Mouse (Mus musculus) neural tube, embryonic 11.5 days (tissue): Measurements from ENCODE around the gene Kcnc1. TPM values are rescaled to one million over a fixed set of nuclear protein-coding genes. Genes with fewer than 3 reads are reported as not detected.

ENCODE experiments used
- ATAC-seq: fragments of 200-750 bp; cut with Nextera tagmentation; 2 replicates; pipeline ENCODE4 v1.8.0; 2017; ENCODE audit warnings: moderate number of reproducible peaks, mild to moderate bottlenecking, moderate TSS enrichment, moderate library complexity; ENCODE audit not compliant: insufficient read depth, low FRiP score, low TSS enrichment
- DNase-seq: peaks from one replicate; pipeline ENCODE4 v3.0.0-alpha.2; 2015; ENCODE audit warnings: low spot score
- H3K27ac ChIP-seq: fragments of 300-500 bp; sonication (generic); 2 replicates; pipeline ENCODE4 v1.5.1; 2014; ENCODE audit warnings: low read depth, mild to moderate bottlenecking, low read length
- H3K27me3 ChIP-seq: fragments of 300-500 bp; sonication (generic); 2 replicates; pipeline ENCODE4 v1.6.1; 2014; ENCODE audit warnings: mild to moderate bottlenecking, low read length, mixed read lengths; ENCODE audit not compliant: control insufficient read depth, insufficient read depth
- H3K36me3 ChIP-seq: fragments of 300-500 bp; sonication (generic); 2 replicates; pipeline ENCODE4 v1.6.1; 2014; ENCODE audit warnings: mild to moderate bottlenecking, low read length, moderate library complexity, mixed read lengths; ENCODE audit not compliant: control insufficient read depth, insufficient read depth
- H3K4me1 ChIP-seq: fragments of 300-500 bp; sonication (generic); 2 replicates; pipeline ENCODE4 v1.6.1; 2014; ENCODE audit warnings: low read length, mixed read lengths; ENCODE audit not compliant: control insufficient read depth, insufficient read depth
- H3K4me2 ChIP-seq: fragments of 300-500 bp; sonication (generic); 2 replicates; pipeline ENCODE4 v1.6.1; 2014; ENCODE audit warnings: low read depth, mild to moderate bottlenecking, moderate library complexity
- H3K4me3 ChIP-seq: fragments of 300-500 bp; sonication (generic); 2 replicates; pipeline ENCODE4 v1.5.1; 2014; ENCODE audit warnings: low read depth, low read length
- H3K9ac ChIP-seq: fragments of 300-500 bp; sonication (generic); 2 replicates; pipeline ENCODE4 v1.6.1; 2014; ENCODE audit warnings: mild to moderate bottlenecking, low read length
- H3K9me3 ChIP-seq: fragments of 300-500 bp; sonication (generic); 2 replicates; pipeline ENCODE4 v1.6.1; 2016; ENCODE audit warnings: low read length; ENCODE audit not compliant: control insufficient read depth
- WGBS: fragments of 180-500 bp; shearing (Covaris S2); extraction: QIAGEN DNeasy Blood & Tissue Kit; methylation state at CpG from one replicate; pipeline ENCODE4 v1.1.7; 2014; 5-methylcytosine and 5-hydroxymethylcytosine counted together
- polyA plus RNA-seq: library from polyadenylated mRNA; unstranded; fragments of >200 nt; fragmentation: Nextera tagmentation; extraction: Ambion mirVana; gene quantifications from 2 replicates; pipeline ENCODE4 v1.2.1, GENCODE M21; 2014

Gene Kcnc1
- polyA plus RNA-seq, 1 experiment from 2014 or later, result 3.7 TPM

- no peaks in the 10 kb centered on the region for H3K4me1 ChIP-seq
- no peaks in the 10 kb centered on the region for H3K9me3 ChIP-seq
- ATAC-seq (no peak), DNase-seq (no peak)
- no peak overlapping the region for H3K4me3 ChIP-seq
- 96% methylated on average over 1 of the region's 1 CpGs for WGBS
- no peaks in the 10 kb centered on the region for H3K27me3 ChIP-seq
- no peak overlapping the region for H3K9ac ChIP-seq
- H3K36me3 ChIP-seq, result no peaks in the 10 kb centered on the region
- H3K4me2 ChIP-seq, result no peak overlapping the region
- no peak overlapping the region for H3K27ac ChIP-seq
These were observed 30.5 kb upstream of the Kcnc1 start for GRCm38 (mm10) chr7:46365810-46366209.

GRCm38 (mm10) chr7:46371104-46371503, 25.2 kb upstream of the Kcnc1 start:
- no peaks in the 10 kb centered on the region for H3K36me3 ChIP-seq
- peaks cover 22% of the 10 kb centered on the region for H3K27me3 ChIP-seq
- H3K9me3 ChIP-seq, result no peaks in the 10 kb centered on the region
- DNase-seq (no peak), ATAC-seq (no peak)
- H3K4me1 ChIP-seq, result no peaks in the 10 kb centered on the region
- no peak overlapping the region for H3K4me3 ChIP-seq
- H3K27ac ChIP-seq, result no peak overlapping the region
- no peak overlapping the region for H3K9ac ChIP-seq
- H3K4me2 ChIP-seq, result no peak overlapping the region
- WGBS, result 71% methylated on average over 4 of the region's 4 CpGs

GRCm38 (mm10) chr7:46376172-46377007, 19.9 kb upstream of the Kcnc1 start, which contains the start of gene Myod1:
Gene Myod1, plus strand, starts transcription at chr7:46376474.
- peaks cover 54% of the 10 kb centered on the region for H3K27me3 ChIP-seq
- H3K27ac ChIP-seq, result no peak within 1 kb of the TSS
- peak within 1 kb of the TSS; percentile 23 for H3K4me3 ChIP-seq
- no peaks in the 10 kb centered on the region for H3K9me3 ChIP-seq
- H3K4me2 ChIP-seq, result peak within 1 kb of the TSS; percentile 36
- ATAC-seq (no peak), DNase-seq (no peak)
- peak within 1 kb of the TSS; percentile 18 for H3K9ac ChIP-seq
- peaks cover 4% of the 10 kb centered on the region; the same call in 1 of the 2 replicates for H3K4me1 ChIP-seq
- WGBS, result 3% methylated on average over 44 of the region's 44 CpGs
- no peaks in the 10 kb centered on the region for H3K36me3 ChIP-seq

GRCm38 (mm10) chr7:46377008-46377346, 19.3 kb upstream of the Kcnc1 start:
- Histone ChIP-seq H3K4me1 (peaks cover 4% of the 10 kb centered on the region; the same call in 1 of the 2 replicates), H3K4me3 (peak overlapping the region; percentile 23), H3K27ac (no peak overlapping the region), H3K36me3 (no peaks in the 10 kb centered on the region), H3K9ac (peak overlapping the region; percentile 18), H3K27me3 (peaks cover 54% of the 10 kb centered on the region), H3K9me3 (no peaks in the 10 kb centered on the region), H3K4me2 (peak overlapping the region; percentile 36)
- no peak for ATAC-seq
- WGBS, result under 1% methylated on average over 32 of the region's 33 CpGs
- DNase-seq, result peak; percentile 69

GRCm38 (mm10) chr7:46378123-46378522, 18.2 kb upstream of the Kcnc1 start:
- Histone ChIP-seq H3K4me3 (no peak overlapping the region), H3K27ac (no peak overlapping the region), H3K4me1 (peaks cover 4% of the 10 kb centered on the region; the same call in 1 of the 2 replicates), H3K9me3 (no peaks in the 10 kb centered on the region), H3K4me2 (0 out of 2 replicates have a peak overlapping the region, but pooled peaks have one; percentile 22), H3K27me3 (peaks cover 52% of the 10 kb centered on the region), H3K9ac (no peak overlapping the region), H3K36me3 (no peaks in the 10 kb centered on the region)
- 1% methylated on average over 22 of the region's 22 CpGs for WGBS
- ATAC-seq, result no peak
- peak; percentile 24 for DNase-seq

- H3K27ac ChIP-seq, result no peak overlapping the region
- H3K4me3 ChIP-seq, result no peak overlapping the region
- H3K27me3 ChIP-seq, result peaks cover 50% of the 10 kb centered on the region
- WGBS, result 15% methylated on average over 16 of the region's 16 CpGs
- H3K4me1 ChIP-seq, result peaks cover 4% of the 10 kb centered on the region; the same call in 1 of the 2 replicates
- no peaks in the 10 kb centered on the region for H3K36me3 ChIP-seq
- no peak overlapping the region for H3K4me2 ChIP-seq
- H3K9ac ChIP-seq, result no peak overlapping the region
- DNase-seq (peak; percentile 67), ATAC-seq (no peak)
- no peaks in the 10 kb centered on the region for H3K9me3 ChIP-seq
These were observed 17.3 kb upstream of the Kcnc1 start for GRCm38 (mm10) chr7:46378983-46379382.

GRCm38 (mm10) chr7:46380625-46381024, 15.7 kb upstream of the Kcnc1 start:
- peaks cover 4% of the 10 kb centered on the region; the same call in 1 of the 2 replicates for H3K4me1 ChIP-seq
- DNase-seq, result no peak
- H3K4me2 ChIP-seq, result no peak overlapping the region
- H3K36me3 ChIP-seq, result no peaks in the 10 kb centered on the region
- H3K27me3 ChIP-seq, result peaks cover 36% of the 10 kb centered on the region
- 68% methylated on average over 9 of the region's 9 CpGs for WGBS
- no peak for ATAC-seq
- no peak overlapping the region for H3K4me3 ChIP-seq
- H3K9ac ChIP-seq, result no peak overlapping the region
- H3K27ac ChIP-seq, result no peak overlapping the region
- no peaks in the 10 kb centered on the region for H3K9me3 ChIP-seq

GRCm38 (mm10) chr7:46387430-46387829, 8.9 kb upstream of the Kcnc1 start:
- 85% methylated on average over 3 of the region's 3 CpGs for WGBS
- no peaks in the 10 kb centered on the region for H3K36me3 ChIP-seq
- ATAC-seq, result no peak

More at GRCm38 (mm10) chr7:46387430-46387829, 8.9 kb upstream of the Kcnc1 start:
- DNase-seq, result no peak
- Histone ChIP-seq H3K27ac (no peak overlapping the region), H3K4me1 (no peaks in the 10 kb centered on the region), H3K4me2 (no peak overlapping the region), H3K27me3 (no peaks in the 10 kb centered on the region), H3K9ac (no peak overlapping the region), H3K4me3 (no peak overlapping the region), H3K9me3 (no peaks in the 10 kb centered on the region)
